Mouse (Mus musculus) thymus, postnatal 0 days (tissue): ENCODE results near the gene P2ry12. TPM values are rescaled to one million over a fixed set of nuclear protein-coding genes. Genes with fewer than 3 reads are reported as not detected.
A peak's percentile ranks its signal among the peaks of the same experiment; 100 is the strongest.

Experiments used
- DNase-seq: peaks from one replicate; pipeline ENCODE4 v3.0.0-alpha.2; 2015; ENCODE audit warnings: low spot score
- polyA plus RNA-seq: library from polyadenylated mRNA; unstranded; fragments of >200 nt; fragmentation: Nextera tagmentation; extraction: Ambion mirVana; gene quantifications from 2 replicates; pipeline ENCODE4 v1.2.1, GENCODE M21; 2015

P2ry12 gene
- polyA plus RNA-seq, 1 experiment from 2014 or later, result 4.1 TPM

DNA sequence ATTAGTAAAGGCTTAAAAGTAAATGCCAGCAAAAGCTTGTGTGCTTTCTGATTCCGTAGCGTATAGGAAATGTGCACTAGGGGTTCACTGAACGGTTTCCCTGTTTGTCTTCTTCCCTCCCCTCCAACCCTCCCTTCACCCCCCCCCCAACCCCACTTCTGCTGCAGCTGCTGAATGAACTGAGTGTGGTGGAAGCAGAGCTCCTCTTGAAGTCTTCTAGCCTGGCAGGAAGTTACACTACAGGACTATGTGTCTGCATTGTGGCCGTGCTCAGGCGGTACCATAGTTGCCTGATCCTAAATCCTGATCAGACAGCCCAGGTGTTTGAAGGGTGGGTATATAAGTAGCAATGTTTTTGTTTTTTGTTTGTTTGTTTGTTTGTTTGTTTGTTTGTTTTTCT, 27.8 kb downstream of the P2ry12 start:
- DNase-seq, result peak; percentile 89

DNA sequence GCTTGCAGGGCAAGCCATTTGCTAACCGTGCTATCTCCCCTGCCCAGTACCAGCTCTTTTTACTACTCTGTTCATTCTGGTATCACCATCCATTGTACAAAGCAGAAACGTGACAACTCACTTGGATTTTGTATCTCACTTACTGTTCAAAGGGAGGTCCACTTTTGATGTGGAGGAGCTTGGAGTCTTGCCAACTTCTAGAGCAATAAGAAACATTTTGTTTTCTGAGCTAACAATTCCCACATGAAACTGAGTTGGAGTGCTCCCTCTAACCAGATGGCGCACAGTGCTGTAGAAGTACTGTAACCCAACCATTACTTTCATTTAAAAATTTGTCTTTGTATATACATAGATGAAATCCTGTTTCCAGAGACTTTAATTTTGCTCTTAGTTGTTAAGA, 31.8 kb downstream of the P2ry12 start:
- no peak for DNase-seq

DNA sequence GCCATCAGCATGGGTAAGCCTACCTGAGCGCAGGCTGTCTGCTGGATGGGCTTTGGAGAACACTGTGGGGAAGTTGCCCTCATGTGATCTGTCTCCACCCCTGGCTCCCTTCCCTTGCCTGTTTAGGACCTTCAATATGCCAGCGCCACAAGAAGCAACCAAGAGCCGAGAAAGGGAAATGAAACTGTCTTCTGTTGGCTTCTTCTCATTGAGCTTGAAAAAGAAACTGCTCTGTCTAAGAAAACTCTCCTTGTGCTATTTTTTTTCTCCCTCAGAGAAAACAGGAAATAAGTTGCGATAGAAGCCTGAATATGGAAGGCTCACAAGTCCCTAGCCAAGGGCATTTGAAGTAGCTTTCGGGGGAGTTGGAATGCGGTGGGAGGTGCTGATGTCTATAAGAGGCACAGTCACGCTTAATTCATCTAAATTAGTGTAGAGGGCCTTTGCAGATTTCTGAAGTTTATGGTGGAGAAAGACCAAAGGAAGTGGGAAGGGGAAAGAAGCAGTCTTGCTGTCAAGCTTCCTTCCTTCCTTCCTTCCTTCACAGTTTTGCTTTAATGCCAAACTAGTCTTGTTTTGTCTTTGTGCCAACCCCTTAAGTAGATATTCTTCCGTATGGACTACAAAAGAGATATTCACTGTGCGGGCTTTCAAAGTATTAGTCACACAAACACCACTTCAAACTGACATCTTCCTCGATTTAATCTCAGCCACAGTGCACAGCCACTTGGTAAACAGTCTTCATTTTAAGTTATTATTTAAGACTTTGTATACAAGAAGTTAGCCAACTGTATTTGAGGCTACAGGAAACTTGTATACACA, 33.7 kb downstream of the P2ry12 start:
- peak; percentile 50 for DNase-seq

DNA sequence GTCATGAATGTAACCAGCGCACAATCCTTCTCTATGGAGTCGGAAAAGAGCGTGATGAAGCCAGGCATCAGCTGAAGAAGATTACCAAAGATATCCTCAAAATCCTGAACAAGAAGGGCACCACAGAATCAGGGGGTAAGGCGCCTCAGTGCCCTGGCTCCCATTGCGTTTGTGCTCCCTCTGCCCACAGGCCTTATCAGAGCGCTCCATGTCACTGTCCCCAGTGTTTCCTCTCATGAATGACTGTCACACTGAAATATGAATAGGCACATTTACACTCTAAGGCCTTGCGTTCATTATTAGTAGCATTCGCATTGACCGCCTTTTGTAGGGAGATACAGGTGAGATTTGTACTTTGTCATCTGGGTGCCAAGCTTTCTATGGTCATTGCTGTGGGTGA, 35.0 kb downstream of the P2ry12 start:
- DNase-seq, result no peak

DNA sequence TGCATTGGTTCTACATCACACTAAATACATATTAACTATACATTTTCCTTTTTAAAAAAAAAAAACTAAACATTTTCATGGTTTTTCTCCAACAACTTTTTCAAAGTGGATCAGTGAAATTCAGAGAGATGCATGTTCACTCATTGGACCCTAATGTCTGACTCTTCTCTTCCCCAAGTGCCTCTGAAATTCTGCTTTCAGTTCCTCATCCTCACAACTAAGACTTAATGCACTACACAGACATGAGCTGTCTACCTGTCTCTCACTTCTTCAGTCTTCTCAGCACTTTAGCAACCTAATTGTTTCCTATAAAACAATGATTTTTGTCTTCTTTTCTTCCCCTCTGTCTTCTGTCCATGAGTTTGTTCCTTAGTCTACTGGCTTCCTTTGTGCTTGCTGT, 37.3 kb downstream of the P2ry12 start:
- no peak for DNase-seq

DNA sequence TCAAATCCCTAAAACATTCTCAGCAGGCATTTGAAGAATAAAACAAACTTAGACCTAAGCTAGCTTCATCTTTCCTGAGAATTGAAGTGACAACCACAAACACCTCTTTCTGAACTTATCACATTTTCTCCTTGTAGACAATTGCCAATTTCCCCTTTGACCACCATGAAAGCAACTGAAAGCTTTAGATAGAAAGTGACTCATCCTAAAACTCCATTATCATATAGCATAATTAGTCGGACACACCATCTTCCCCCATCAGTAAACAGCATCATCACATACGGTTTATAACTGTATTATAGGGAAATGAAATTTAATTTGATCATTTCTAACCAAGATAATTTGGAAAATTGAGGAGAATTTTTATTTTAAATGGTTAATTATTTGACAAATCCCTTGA, 40.4 kb downstream of the P2ry12 start:
- DNase-seq, result no peak

DNA sequence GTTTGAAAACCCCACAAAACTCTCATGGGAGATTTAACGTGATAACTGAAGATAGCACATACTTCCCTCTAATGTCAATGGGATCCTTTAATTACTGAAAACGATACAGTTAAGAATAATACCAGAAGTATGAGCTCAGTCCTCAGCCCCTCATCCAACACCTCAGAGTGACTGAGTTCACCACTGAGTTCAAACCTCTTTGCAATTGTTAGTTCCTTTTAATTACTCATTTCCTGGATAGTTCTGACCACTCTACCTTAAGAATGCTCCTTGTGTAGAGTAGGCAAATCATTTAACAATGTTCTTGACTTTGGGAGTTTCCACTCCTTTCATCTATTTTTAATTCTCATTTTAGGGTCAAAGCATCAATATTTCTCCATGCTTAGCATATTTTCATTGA, 43.3 kb downstream of the P2ry12 start:
- DNase-seq, result no peak

DNA sequence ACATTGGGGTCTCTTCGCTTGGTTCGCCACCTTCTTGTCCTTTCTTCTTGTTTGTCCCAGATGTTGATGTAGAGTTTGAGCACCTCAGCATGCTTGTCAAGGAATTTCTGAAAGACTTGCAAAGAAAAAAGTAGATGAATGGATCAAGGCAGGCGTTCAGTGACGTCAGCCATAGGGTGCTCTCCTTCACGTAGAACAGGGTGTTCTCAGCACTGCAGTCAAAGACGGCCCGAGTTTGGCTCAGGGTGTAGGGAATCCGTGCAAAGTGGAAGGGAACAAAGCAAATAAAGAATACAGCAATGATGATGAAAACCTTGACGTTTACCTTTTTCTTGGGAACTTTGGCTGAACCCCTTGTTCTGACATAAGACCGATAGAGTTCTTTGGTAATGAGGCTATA, 45.5 kb downstream of the P2ry12 start:
- DNase-seq, result no peak

DNA sequence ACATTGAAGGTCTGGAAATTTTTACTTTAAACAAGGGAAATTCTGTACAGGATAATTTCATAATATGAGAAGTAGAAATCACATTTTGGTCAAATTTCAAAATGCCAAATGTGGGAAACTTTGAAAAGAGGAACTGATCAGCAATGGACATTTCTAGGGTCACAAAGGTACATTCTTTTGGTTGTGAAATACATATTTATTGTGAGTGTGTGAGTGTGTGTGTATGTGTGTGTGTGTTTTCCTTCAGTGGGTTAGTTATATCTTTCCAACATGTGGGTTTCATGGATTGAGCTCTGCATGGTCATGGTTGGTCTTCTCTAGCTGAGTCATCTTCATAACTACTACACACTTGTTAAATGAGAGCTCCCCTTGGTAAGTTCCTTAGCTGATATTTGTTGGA, 50.3 kb downstream of the P2ry12 start:
- DNase-seq, result no peak

DNA sequence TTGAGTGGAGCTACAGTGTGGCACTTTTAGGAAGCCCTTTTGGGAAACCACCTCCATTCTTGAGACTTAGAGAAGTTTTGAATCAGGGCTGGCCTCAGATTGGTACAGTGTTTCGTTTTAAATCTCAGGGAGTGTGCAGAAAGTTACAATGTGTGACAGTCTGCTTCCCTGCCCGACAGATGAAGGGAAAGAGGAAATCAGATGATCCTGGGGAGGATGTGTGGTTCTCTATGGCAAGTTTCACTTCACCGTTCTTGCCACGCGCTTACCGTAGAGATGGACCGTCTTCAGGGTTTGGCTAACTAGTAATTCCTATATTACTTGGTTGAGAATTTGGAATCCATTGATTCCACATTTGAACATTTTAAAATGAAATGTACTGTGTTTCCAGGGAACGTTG, 50.9 kb downstream of the P2ry12 start:
- DNase-seq, result no peak

DNA sequence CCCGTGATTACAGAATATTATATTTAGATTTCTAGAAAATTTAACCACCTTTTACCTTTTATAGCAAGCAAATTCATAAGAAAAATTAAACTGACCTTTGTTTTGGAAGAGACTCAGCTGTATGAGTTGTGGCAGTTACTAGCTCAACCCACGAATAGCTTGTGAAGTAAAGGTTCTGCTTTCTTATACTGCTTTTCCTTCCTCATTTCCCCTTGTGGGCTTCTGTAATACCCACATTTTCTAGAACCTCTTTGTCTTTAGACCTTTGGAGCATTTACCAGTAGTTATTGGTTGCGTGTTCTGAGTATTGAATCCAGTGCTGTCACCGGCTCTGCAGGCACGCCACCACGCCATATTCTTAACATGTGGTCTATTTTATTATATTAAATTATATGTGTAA, 51.9 kb downstream of the P2ry12 start, which contains the start of gene P2ry13:
P2ry13 (minus strand) TSS at position 156 of the 400 bp plus-strand sequence.
- no peak for DNase-seq

DNA sequence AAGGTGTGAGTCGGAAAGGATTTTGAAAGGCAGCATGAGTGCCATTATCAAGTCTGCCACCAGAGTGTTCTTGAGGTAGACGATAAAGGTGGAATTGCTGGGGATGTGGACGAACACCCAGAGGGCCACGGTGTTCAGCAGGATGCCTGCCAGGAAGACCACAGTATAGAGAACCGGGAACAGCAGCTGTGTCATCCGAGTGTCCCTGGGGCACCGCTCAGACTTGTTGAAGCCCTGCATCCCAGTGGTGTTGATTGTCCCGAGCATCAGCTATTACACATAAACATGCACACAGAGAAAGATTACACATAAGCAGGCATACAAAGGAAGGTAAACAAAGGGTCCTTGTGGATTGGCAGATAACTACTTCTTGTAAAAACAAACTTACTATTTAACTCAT, 52.6 kb downstream of the P2ry12 start:
- DNase-seq, result no peak

DNA sequence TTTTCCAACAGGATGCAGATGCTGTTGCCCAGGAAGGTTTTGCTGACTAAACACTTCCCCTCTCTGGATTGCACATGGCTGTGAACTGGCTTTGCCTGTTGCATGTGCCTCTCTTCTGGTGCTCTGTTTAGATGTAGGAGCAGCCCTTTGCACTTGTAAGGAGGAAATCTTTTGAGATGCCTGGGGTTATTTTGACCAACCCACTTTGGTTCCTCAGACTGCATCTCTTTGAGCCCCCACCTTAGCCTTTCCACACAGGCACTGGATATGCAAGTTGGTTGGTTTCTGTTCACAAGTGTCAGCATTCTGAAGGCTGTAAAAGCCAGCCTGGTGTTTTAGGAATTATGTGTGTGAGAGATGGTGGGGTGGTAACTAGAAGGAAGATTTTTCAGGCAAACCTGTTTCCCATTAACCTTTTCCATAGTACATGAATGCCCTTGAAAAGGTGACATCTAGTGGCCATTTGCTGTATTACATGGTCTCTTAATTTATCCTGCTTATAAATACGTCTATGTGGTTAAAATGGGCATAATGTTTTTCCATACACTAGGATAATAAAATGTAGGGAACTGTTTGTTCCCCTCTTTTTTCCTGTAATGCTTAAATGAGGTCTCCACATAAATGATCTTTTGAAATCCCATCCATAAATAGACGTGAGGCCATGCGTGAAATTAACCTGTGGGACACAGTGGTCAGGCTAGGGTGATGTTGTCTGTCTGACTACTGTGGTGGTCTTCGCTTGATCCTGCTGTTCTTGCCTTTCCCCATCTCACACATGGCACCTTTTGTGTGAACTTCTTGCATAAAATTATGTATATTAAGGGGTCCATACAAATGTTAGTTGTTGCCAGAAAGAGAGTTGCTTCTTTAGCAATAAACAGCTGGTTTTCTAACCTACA, 53.8 kb downstream of the P2ry12 start:
- peak; percentile 55 for DNase-seq

DNA sequence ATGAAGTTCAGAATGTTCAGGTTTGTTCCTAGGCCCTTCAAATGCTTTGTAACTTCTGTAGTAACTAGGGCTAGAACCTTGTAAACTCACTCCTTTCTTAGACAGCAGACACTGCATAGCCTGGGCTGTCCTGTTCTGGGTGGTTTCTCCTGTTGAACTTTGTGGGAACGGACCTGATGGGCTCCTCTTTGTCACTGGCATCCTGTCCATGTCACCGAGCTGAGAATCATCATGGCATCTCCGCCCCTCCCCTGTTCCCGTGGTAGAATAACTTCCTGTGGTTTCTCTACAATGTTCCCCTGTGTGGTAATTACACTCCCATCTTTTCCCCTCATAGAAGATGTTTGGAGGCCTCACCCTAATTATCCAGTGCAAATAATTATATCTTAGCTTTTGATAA, 56.7 kb downstream of the P2ry12 start:
- peak; percentile 26 for DNase-seq

DNA sequence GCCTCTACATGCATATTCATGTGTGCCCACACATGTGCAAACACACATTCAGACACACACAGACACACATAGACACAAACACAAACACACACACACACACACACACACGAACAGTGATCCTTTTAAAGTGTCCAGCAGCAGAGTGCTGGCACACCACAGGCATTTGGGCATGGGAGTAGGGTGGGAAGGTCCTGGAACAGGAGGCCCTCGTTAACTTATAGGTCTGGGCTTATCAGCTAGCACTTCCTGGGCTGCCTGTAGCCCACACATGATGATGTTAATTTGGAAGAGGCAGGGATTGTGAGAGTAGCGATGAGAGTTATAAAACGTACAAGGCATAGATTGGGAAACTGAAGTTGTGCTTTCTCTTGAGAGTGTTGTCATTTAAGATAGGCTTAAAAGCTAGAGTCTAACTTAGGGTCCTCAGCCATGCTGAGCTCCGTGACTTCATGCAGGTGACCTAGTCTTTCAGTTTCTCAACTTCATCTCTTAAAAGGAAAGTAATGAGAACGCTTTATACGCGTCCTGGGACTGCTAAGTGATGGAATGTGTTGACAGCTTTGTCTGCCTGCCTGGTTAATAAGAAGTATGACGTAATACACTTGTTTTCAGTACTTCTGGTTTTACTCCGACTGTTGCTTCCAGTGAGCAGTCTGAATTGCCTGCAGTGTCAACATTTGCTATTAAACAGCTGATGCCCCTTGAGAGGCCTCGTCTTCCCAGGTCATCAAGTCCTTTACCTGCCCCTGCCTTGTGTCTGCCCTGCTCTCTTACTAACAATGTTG, 57.8 kb downstream of the P2ry12 start:
- no peak for DNase-seq

DNA sequence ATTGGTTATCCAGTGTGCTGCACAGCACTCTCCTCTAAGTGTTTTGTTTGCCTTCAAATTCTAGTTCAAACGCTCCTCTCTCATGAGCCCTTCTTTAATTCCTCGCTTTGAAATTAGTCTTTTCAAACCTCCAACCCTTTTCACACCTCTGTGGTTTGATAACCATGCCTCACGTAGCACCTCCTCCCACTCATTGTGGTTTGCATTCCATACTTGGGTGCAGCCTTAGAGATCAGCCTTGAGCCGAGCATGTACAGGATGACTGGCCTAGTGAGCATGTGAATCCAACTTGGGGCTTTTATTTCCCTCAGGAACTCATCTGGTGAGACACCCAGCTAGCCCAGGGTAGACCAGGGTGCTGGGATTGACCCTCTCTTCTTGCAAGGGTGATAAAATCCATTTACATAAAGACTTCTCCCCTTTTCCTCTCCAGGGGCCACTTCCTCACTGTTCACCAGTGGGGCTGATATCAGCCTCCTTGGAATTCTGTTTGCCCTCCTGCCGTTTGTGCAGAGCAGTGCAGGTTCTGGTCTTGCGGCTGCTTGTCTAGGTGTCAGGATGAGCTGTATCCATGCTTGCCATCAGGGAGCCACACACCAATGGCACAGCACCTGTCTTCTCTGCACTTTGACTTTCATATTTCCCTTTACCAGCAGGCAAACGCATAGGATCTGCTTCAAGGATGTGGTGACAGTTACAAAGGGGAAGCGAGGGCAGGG, 58.7 kb downstream of the P2ry12 start:
- no peak for DNase-seq

DNA sequence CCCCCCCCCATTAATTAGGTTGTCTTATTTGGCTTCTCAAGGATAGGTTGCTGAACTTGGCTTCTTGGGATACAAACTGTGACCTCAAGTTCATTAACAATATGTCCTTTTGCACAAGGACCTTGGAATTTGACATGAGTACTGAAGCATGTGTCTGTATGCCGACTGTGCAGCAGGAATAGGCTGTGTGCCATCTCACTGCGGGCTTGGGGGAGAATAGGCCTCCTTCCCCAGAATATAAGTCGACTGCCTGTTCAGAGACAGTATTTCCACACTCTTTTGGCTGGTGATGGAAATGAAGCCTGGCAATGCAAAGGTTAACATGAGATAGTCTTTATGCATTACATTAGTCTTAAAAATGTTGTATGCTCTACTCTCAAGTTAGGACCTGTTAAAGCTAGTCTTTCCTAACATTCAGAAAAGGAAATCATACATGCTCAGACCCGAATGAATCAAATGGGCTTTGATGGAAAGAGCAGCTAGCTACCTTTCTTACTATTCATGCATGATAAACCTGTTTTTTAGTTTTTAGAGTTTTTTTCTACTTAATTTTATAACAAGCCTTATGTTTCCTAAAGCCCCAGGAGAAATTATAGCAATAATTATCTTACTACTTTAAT, 65.2 kb downstream of the P2ry12 start:
- no peak for DNase-seq

DNA sequence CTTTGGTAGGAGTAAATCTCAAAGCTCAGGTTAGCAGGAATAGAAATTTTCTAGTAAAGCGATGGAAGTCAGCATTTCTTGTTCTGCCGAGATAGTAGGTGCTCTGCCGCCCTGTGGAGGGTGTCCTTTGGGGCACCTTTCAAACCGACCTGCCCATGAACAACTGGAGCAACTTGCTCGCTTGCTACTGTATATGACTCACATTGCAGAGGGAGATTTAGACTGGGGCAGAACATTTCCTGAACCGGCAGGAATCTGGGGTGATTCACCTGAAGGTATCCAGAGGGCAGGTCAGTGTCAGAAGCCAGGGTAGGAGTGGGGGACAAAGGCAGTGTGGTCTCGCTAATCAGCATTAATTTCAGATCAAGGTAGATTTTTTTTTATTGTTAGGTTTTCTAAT, 67.7 kb downstream of the P2ry12 start, which contains the start of gene Gpr87:
Gpr87 (minus strand) TSS at position 167 of the 400 bp plus-strand sequence.
- DNase-seq, result no peak

DNA sequence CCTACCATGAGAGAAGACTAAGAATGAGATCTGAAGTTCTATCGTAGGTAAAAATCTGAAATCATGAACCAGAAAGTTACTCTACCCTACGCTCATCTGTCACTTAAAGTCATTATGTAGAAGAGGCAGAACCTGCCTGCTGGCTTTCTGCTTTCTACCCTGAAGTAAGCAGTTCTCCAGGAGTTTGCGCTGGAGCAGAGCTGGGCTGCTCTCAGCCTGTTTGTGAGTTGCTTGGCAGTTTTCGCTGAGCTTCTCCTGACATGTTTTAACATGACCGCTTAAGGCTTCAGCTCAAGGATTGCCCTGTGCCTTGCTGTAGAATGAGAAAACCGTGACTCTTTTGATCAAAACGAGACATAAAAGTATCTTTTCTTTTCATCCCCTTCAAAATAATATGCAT, 68.6 kb downstream of the P2ry12 start:
- no peak for DNase-seq

DNA sequence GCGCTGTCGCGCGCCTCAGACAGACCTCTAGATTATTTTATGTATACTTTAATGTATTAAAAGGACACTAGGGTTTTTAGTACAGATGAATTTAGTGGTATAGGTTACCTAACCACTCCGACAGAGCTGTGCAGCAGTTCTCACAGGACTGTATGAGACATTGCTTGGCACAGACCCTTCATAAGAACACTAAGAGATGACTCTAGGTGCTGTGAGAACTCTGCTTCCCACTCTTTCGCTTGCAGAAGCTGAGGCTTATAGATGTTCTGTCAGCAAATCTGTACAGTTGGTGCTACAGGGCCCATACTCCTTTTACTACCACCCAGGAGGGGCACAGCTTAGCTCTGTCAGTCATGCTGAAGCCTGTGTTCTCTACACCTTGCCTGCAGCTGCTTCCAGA, 71.0 kb downstream of the P2ry12 start:
- DNase-seq, result no peak
